Comparison of ENCODE assay signal across 11 mouse cellular contexts in the genomic region with DNA sequence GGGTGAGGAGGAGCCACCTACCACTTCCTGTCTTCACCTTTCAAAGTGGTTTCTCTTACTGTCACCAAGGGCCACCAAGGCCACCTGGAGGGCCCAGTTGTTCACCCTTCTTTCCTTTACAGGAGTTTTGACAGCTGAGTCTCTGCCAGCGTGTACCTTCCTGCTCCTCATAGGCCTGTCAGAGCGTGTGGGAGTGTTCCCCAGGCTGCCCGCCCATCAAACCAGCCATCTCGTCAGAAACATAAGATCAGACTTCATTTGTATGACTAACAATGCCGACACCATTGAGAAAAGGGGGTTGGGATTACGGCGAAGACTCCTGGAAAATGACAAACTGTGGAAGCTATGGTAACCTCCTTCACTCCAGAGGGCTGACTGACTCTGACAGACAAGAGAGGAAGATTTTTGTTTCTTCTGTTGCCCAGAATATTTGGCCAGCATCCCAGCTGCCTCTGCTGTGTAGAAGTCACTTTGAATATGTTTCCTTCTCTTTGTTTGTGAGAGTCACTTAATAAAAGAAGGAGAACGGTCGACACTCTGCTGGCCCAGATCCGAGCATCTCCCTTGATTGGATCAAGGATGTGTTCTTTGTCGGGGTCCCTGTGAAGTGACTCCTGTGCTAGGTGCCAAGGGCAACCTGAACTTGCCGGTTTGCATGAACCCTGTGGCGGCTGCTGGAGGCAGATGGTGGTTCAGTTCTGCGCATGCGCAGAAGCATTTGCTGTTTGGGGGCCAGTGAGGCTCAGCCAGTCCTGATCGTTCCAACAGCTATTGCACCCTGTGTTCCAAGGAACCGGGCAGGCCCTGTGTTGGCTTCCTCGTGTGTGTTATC. TPM values are rescaled to one million over a fixed set of nuclear protein-coding genes. Genes with fewer than 3 reads are reported as not detected.
DNase-seq lines count a peak whose midpoint lies in the region; ATAC-seq and TF ChIP-seq lines count a peak whose summit lies in the region.
"Had no signal": no experiment of that assay in that cellular context is flagged by ENCODE, and none has a peak within 500 bp of the region (broad histone marks: within the 10 kb centered on the region; RNA-seq: fewer than 3 reads in every experiment).

No protein-coding gene starts in this region.

- no peaks in the 10 kb centered on the region for H3K9me3 ChIP-seq in hindbrain, embryonic 16.5 days (ENCODE audit: control insufficient read depth, low read length)
- H3K9me3 ChIP-seq: heart, embryonic 10.5 days had no signal

- intact Hi-C loops in heart, postnatal 10 days (cut with DNase I): no loop called here

- no peaks in the 10 kb centered on the region for H3K36me3 ChIP-seq in hindbrain, embryonic 16.5 days (ENCODE audit: control insufficient read depth, insufficient read depth, low read length)
- H3K36me3 ChIP-seq: heart, embryonic 10.5 days had no signal

- H3K4me3 ChIP-seq in hindbrain, embryonic 16.5 days (ENCODE audit: low read length): no peak overlapping the region
- H3K4me3 ChIP-seq: heart, embryonic 10.5 days; megakaryocyte, embryonic 14.5 days had no signal

- TF ChIP-seq POLR2A in brain, embryonic 14.5 days (IDR thresholded peaks at IDR 0.05; ENCODE audit: borderline replicate concordance, extremely low read depth, insufficient read depth, insufficient read length, poor library complexity, severe bottlenecking): no peak

- no peak overlapping the region for H3K9ac ChIP-seq in hindbrain, embryonic 16.5 days (ENCODE audit: low read depth, low read length)

- peak overlapping the region; percentile 76 for H3K27ac ChIP-seq in hindbrain, embryonic 16.5 days (ENCODE audit: low read depth, low read length)
- H3K27ac ChIP-seq: heart, embryonic 10.5 days had no signal

- TF ChIP-seq CTCF in brain, embryonic 14.5 days (IDR thresholded peaks at IDR 0.05; ENCODE audit: borderline replicate concordance, extremely low read depth, insufficient read depth, insufficient read length): no peak

- 48% methylated on average over 18 of the region's 18 CpGs for WGBS in hindbrain, embryonic 16.5 days

- H3K4me1 ChIP-seq in hindbrain, embryonic 16.5 days (ENCODE audit: control insufficient read depth, insufficient read depth, low read depth, low read length): peaks cover 16% of the 10 kb centered on the region

- no peak overlapping the region for H3K4me2 ChIP-seq in hindbrain, embryonic 16.5 days (ENCODE audit: low read length)

- peak; percentile 44 to 73 for DNase-seq in adrenal gland, adult (ENCODE audit: inconsistent age in 2 of 2, low spot score in 1 of 2)
- DNase-seq in adrenal gland, adult 18-20 months (ENCODE audit: low spot score in 2 of 2): no peak
- peak; percentile 91 for DNase-seq in brain, embryonic 14.5 days (ENCODE audit: low read depth)
- peak; percentile 44 to 46 for DNase-seq in lung, postnatal 4 days
- no peak for DNase-seq in heart, postnatal 10 days
- no peak for DNase-seq in kidney, adult 18-20 months
- DNase-seq in urinary bladder, adult 2 months (ENCODE audit: low spot score): no peak
- DNase-seq: thymus, adult 18-20 months had no signal

- peak; percentile 69; the same call in 1 of the 2 replicates for ATAC-seq in hindbrain, embryonic 16.5 days

- peaks cover 2% of the 10 kb centered on the region; the same call in 1 of the 2 replicates for H3K27me3 ChIP-seq in hindbrain, embryonic 16.5 days (replicated peaks; ENCODE audit: control insufficient read depth, insufficient read depth, low read length)

RNA-seq across cellular contexts. Expression of a gene that starts 34.6 kb away (rescaled TPM):
- total RNA-seq in adrenal gland, adult 18-20 months (2021): 10 to 100 TPM in 1 of 2 experiments, 1 to 10 TPM in 1; 7.7 to 27.3 TPM
- 0.49 and 0.96 TPM in 2 replicates for polyA plus RNA-seq in brain, embryonic 14.5 days (2012; rRNA removed)
- polyA plus RNA-seq in hindbrain, embryonic 16.5 days (2015; fragmentation: Nextera tagmentation; extraction: Ambion mirVana): 0.68 and 0.76 TPM in 2 replicates
- 1 to 10 TPM in 1 of 2 experiments, under 1 TPM in 1; 0.81 to 1.9 TPM for total RNA-seq in heart, postnatal 10 days (2021)
- polyA plus RNA-seq in urinary bladder, adult 2 months (2012; rRNA removed): 20.1 and 22.3 TPM in 2 replicates

Comparison
In these comparisons a context has a peak if more than half of its experiments do, and no peak if none do; other contexts are left out.
1. DNase-seq: peak in adrenal gland, adult (2 of 2), brain, embryonic 14.5 days (single experiment) and lung, postnatal 4 days (2 of 2); none in adrenal gland, adult 18-20 months (0 of 2), heart, postnatal 10 days (0 of 2), kidney, adult 18-20 months (single experiment) and urinary bladder, adult 2 months (single experiment).
2. RNA of a gene that starts 34.6 kb away (polyA plus RNA-seq): 20.1 to 22.3 TPM in urinary bladder, adult 2 months; 0.49 to 0.96 TPM in brain, embryonic 14.5 days and 0.68 to 0.76 TPM in hindbrain, embryonic 16.5 days; every median in the first group is over 10 times any median in the second.